In genomic region chr17:21678826-21679225, GRCm38 (mm10) we compare ENCODE assay signal across 9 mouse cellular contexts. TPM values are rescaled to one million over a fixed set of nuclear protein-coding genes. Genes with fewer than 3 reads are reported as not detected.
DNase-seq lines count a peak whose midpoint lies in the region; ATAC-seq and TF ChIP-seq lines count a peak whose summit lies in the region.
"Not testable (repeated sequence)": the region's sequence is repeated elsewhere in the genome, so short reads cannot be mapped to it uniquely, and the experiment has no call there.
"Had no signal": no experiment of that assay in that cellular context is flagged by ENCODE, and none has a peak within 500 bp of the region (broad histone marks: within the 10 kb centered on the region; RNA-seq: fewer than 3 reads in every experiment).

No protein-coding gene starts in this region.

- TF ChIP-seq CTCF in MEL (IDR thresholded peaks at IDR 0.05 in 2 of 3, conservative IDR thresholded peaks at IDR 0.05 in 1 of 3; ENCODE audit: control insufficient read depth in 1 of 3, insufficient read depth in 1 of 3, low read depth in 2 of 3, low read length in 3 of 3, poor library complexity in 1 of 3, severe bottlenecking in 1 of 3) = not testable (repeated sequence)

- not testable (repeated sequence) for H3K36me3 ChIP-seq in MEL (ENCODE audit: control insufficient read depth in 1 of 2, insufficient read depth in 2 of 2, low read length in 2 of 2); embryonic facial prominence, embryonic 14.5 days (ENCODE audit: control insufficient read depth, insufficient read depth, low read length); hindbrain, embryonic 15.5 days; liver, embryonic 11.5 days (ENCODE audit: control insufficient read depth, insufficient read depth, low read length); liver, embryonic 16.5 days (ENCODE audit: control insufficient read depth, insufficient read depth); myocyte (ENCODE audit: control insufficient read depth, insufficient read depth)

- not testable (repeated sequence) for H3K27me3 ChIP-seq in MEL (ENCODE audit: control insufficient read depth in 1 of 2, insufficient read depth in 2 of 2, low read length in 2 of 2); embryonic facial prominence, embryonic 14.5 days (replicated peaks; ENCODE audit: control insufficient read depth, insufficient read depth, low read length); hindbrain, embryonic 15.5 days; liver, embryonic 11.5 days (replicated peaks; ENCODE audit: control insufficient read depth, insufficient read depth, low read length); liver, embryonic 16.5 days (ENCODE audit: control insufficient read depth, insufficient read depth, low read depth, low read length); myocyte (ENCODE audit: control insufficient read depth, insufficient read depth, insufficient read length)

- H3K9me3 ChIP-seq in MEL (replicated peaks; ENCODE audit: insufficient read depth, low read length); embryonic facial prominence, embryonic 14.5 days (ENCODE audit: control insufficient read depth, low read length); hindbrain, embryonic 15.5 days; liver, embryonic 11.5 days (ENCODE audit: control insufficient read depth, low read length); liver, embryonic 16.5 days (replicated peaks; ENCODE audit: control insufficient read depth, low read length): not testable (repeated sequence)

- H3K79me2 ChIP-seq in MEL (ENCODE audit: control insufficient read depth, insufficient read depth, low read length, poor library complexity); myocyte (ENCODE audit: control insufficient read depth, insufficient read depth): not testable (repeated sequence)

- TF ChIP-seq EP300 in MEL (IDR thresholded peaks at IDR 0.05; ENCODE audit: low read depth in 1 of 2, low read length in 2 of 2) = peak in 1 of 2 experiments; percentile 28; a peak in 1 of 4 replicates

- 38% methylated on average over 1 of the region's 1 CpGs for WGBS in embryonic facial prominence, embryonic 14.5 days
- WGBS in hindbrain, embryonic 15.5 days = 19% methylated on average over 1 of the region's 1 CpGs
- 7% methylated on average over 1 of the region's 1 CpGs for WGBS in liver, embryonic 11.5 days
- WGBS in liver, embryonic 16.5 days (ENCODE audit: insufficient replicate concordance) = 5% methylated on average over 1 of the region's 1 CpGs

- TF ChIP-seq RAD21 in MEL (IDR thresholded peaks at IDR 0.05; ENCODE audit: low read depth, low read length) = not testable (repeated sequence)

- not testable (repeated sequence) for H3ac ChIP-seq in myocyte (ENCODE audit: control insufficient read depth, insufficient read length)

- not testable (repeated sequence) for H3K4me3 ChIP-seq in MEL (ENCODE audit: control insufficient read depth in 1 of 2, insufficient read depth in 1 of 2, low read depth in 2 of 2, low read length in 2 of 2); hindbrain, embryonic 15.5 days; liver, embryonic 16.5 days (ENCODE audit: low read depth, low read length)
- H3K4me3 ChIP-seq in embryonic facial prominence, embryonic 14.5 days (ENCODE audit: low read depth, low read length) = peak overlapping the region; percentile 47; the same call in 1 of the 2 replicates
- peak overlapping the region; percentile 7; the same call in 1 of the 2 replicates for H3K4me3 ChIP-seq in liver, embryonic 11.5 days (ENCODE audit: low read depth, low read length)
- peak overlapping the region; percentile 24 for H3K4me3 ChIP-seq in myocyte

- DNase-seq in MEL (ENCODE audit: low read depth, low spot score); embryonic facial prominence, embryonic 14.5 days (ENCODE audit: low spot score); liver, embryonic 11.5 days (ENCODE audit: low spot score): not testable (repeated sequence)

- H3K27ac ChIP-seq in MEL (ENCODE audit: control insufficient read depth, low read depth, low read length); embryonic facial prominence, embryonic 14.5 days (replicated peaks; ENCODE audit: low read depth, low read length); hindbrain, embryonic 15.5 days (replicated peaks); liver, embryonic 11.5 days (ENCODE audit: low read depth, low read length): not testable (repeated sequence)
- H3K27ac ChIP-seq in liver, embryonic 16.5 days (ENCODE audit: low read length) = peak overlapping the region; percentile 1; the same call in 1 of the 2 replicates

- H3K9ac ChIP-seq in MEL (ENCODE audit: control insufficient read depth, low read depth, low read length, poor library complexity, severe bottlenecking); embryonic facial prominence, embryonic 14.5 days (ENCODE audit: low read depth, low read length); hindbrain, embryonic 15.5 days; liver, embryonic 11.5 days (ENCODE audit: low read depth, low read length); liver, embryonic 16.5 days (ENCODE audit: low read depth, low read length): not testable (repeated sequence)

- H3K4me2 ChIP-seq in embryonic facial prominence, embryonic 14.5 days (ENCODE audit: low read depth, low read length) = not testable (repeated sequence)
- H3K4me2 ChIP-seq in hindbrain, embryonic 15.5 days = 0 out of 2 replicates have a peak overlapping the region, but pooled peaks have one; percentile 78
- peak overlapping the region; percentile 77 for H3K4me2 ChIP-seq in liver, embryonic 11.5 days
- peak overlapping the region; percentile 71 for H3K4me2 ChIP-seq in liver, embryonic 16.5 days (ENCODE audit: low read depth, low read length)
- peak overlapping the region; percentile 84 for H3K4me2 ChIP-seq in myocyte (ENCODE audit: low read depth)

- not testable (repeated sequence) for TF ChIP-seq POLR2A in MEL (IDR thresholded peaks at IDR 0.05; ENCODE audit: control insufficient read depth in 1 of 2, insufficient read depth in 1 of 2, low read depth in 1 of 2, low read length in 2 of 2, poor library complexity in 1 of 2); myocyte (IDR thresholded peaks at IDR 0.05; ENCODE audit: insufficient read length, low read depth)

- ATAC-seq in embryonic facial prominence, embryonic 14.5 days (ENCODE audit: low read depth); hindbrain, embryonic 15.5 days (ENCODE audit: low FRiP score, low read depth): not testable (repeated sequence)
- ATAC-seq in granulocyte monocyte progenitor cell, adult 5-6 weeks (replicated peaks; ENCODE audit: poor library complexity, severe bottlenecking) = peak; percentile 1; the same call in 1 of the 2 replicates
- ATAC-seq in liver, embryonic 11.5 days (replicated peaks; ENCODE audit: low FRiP score) = peak; percentile 65
- ATAC-seq in liver, embryonic 16.5 days (ENCODE audit: low read depth) = peak; percentile 27

- not testable (repeated sequence) for H3K4me1 ChIP-seq in MEL (ENCODE audit: control insufficient read depth in 1 of 2, insufficient read depth in 2 of 2, low read length in 2 of 2); embryonic facial prominence, embryonic 14.5 days (ENCODE audit: control insufficient read depth, insufficient read depth, low read length); hindbrain, embryonic 15.5 days (replicated peaks); liver, embryonic 11.5 days (replicated peaks; ENCODE audit: control insufficient read depth, insufficient read depth, low read length); liver, embryonic 16.5 days (ENCODE audit: control insufficient read depth, low read depth, low read length)

RNA-seq across cellular contexts. Expression of gene Gm10226, which starts 12.8 kb away (rescaled TPM):
- 2.0 and 3.2 TPM in 2 replicates for total RNA-seq in MEL (2012; rRNA removed)
- polyA plus RNA-seq in MEL (2012; ENCODE audit: insufficient read depth in 1 of 2, insufficient read length in 2 of 2, low read depth in 1 of 2, low replicate concordance in 2 of 2, missing spikeins in 1 of 2) = 1 to 10 TPM in 1 of 2 experiments, not detected in 1; 1.1 TPM
- polyA plus RNA-seq in embryonic facial prominence, embryonic 14.5 days (2014; fragmentation: Nextera tagmentation; extraction: Ambion mirVana) = 6.6 and 8.8 TPM in 2 replicates
- not detected in 2 replicates for total RNA-seq in granulocyte monocyte progenitor cell, adult 5-6 weeks (2014; fragmentation: Nextera tagmentation)
- 16.5 and 36.7 TPM in 2 replicates for total RNA-seq in granulocyte monocyte progenitor cell, adult 5-6 weeks (2017)
- polyA plus RNA-seq in hindbrain, embryonic 15.5 days (2015; fragmentation: Nextera tagmentation; extraction: Ambion mirVana) = 14.3 and 17.4 TPM in 2 replicates
- 6.1 and 8.7 TPM in 2 replicates for polyA plus RNA-seq in liver, embryonic 11.5 days (2014; fragmentation: Nextera tagmentation; extraction: Ambion mirVana)
- polyA plus RNA-seq in liver, embryonic 16.5 days (2015; fragmentation: Nextera tagmentation; extraction: Ambion mirVana) = 2.6 and 4.6 TPM in 2 replicates
- polyA plus RNA-seq in myocyte (2012; fragmentation: generic; extraction: Trizol) = not detected
- total RNA-seq: midbrain, postnatal 0 days had no signal
- polyA plus RNA-seq: large intestine, adult 2 months had no signal

RNA-seq across cellular contexts. Expression of gene Zfp983, which starts 28.4 kb away (rescaled TPM):
- 0.98 and 1.5 TPM in 2 replicates for total RNA-seq in MEL (2012; rRNA removed)
- polyA plus RNA-seq in MEL (2012; ENCODE audit: insufficient read depth in 1 of 2, insufficient read length in 2 of 2, low read depth in 1 of 2, low replicate concordance in 2 of 2, missing spikeins in 1 of 2) (1 to 10 TPM in 1 of 2 experiments, not detected in 1; 1.0 TPM), myocyte (2012; fragmentation: generic; extraction: Trizol) (0.44 TPM)
- polyA plus RNA-seq in embryonic facial prominence, embryonic 14.5 days (2014; fragmentation: Nextera tagmentation; extraction: Ambion mirVana) = 4.8 and 5.0 TPM in 2 replicates
- total RNA-seq in granulocyte monocyte progenitor cell, adult 5-6 weeks (2014; fragmentation: Nextera tagmentation) = 1.7 and 2.1 TPM in 2 replicates
- 2.7 and 3.9 TPM in 2 replicates for total RNA-seq in granulocyte monocyte progenitor cell, adult 5-6 weeks (2017)
- polyA plus RNA-seq in hindbrain, embryonic 15.5 days (2015; fragmentation: Nextera tagmentation; extraction: Ambion mirVana) = 11.8 and 12.3 TPM in 2 replicates
- polyA plus RNA-seq in liver, embryonic 11.5 days (2014; fragmentation: Nextera tagmentation; extraction: Ambion mirVana) = 3.4 and 3.9 TPM in 2 replicates
- polyA plus RNA-seq in liver, embryonic 16.5 days (2015; fragmentation: Nextera tagmentation; extraction: Ambion mirVana) = 0.91 and 1.5 TPM in 2 replicates

RNA-seq across cellular contexts. Expression of gene Zfp760, which starts 28.7 kb away (rescaled TPM):
- 2.2 and 2.5 TPM in 2 replicates for total RNA-seq in MEL (2012; rRNA removed)
- polyA plus RNA-seq in MEL (2012; ENCODE audit: insufficient read depth in 1 of 2, insufficient read length in 2 of 2, low read depth in 1 of 2, low replicate concordance in 2 of 2, missing spikeins in 1 of 2) (1 to 10 TPM in 1 of 2 experiments, not detected in 1; 2.5 TPM), myocyte (2012; fragmentation: generic; extraction: Trizol) (0.76 TPM)
- 13.4 and 13.7 TPM in 2 replicates for polyA plus RNA-seq in embryonic facial prominence, embryonic 14.5 days (2014; fragmentation: Nextera tagmentation; extraction: Ambion mirVana)
- total RNA-seq in granulocyte monocyte progenitor cell, adult 5-6 weeks (2014; fragmentation: Nextera tagmentation) = 5.5 and 7.0 TPM in 2 replicates
- 5.4 and 6.7 TPM in 2 replicates for total RNA-seq in granulocyte monocyte progenitor cell, adult 5-6 weeks (2017)
- 11.0 and 12.2 TPM in 2 replicates for polyA plus RNA-seq in hindbrain, embryonic 15.5 days (2015; fragmentation: Nextera tagmentation; extraction: Ambion mirVana)
- polyA plus RNA-seq in liver, embryonic 11.5 days (2014; fragmentation: Nextera tagmentation; extraction: Ambion mirVana) = 9.7 and 9.9 TPM in 2 replicates
- polyA plus RNA-seq in liver, embryonic 16.5 days (2015; fragmentation: Nextera tagmentation; extraction: Ambion mirVana) = 3.4 and 3.7 TPM in 2 replicates

RNA-seq across cellular contexts. Expression of gene Zfp229, which starts 51.8 kb away (rescaled TPM):
- 2.6 and 2.7 TPM in 2 replicates for total RNA-seq in MEL (2012; rRNA removed)
- polyA plus RNA-seq in MEL (2012; ENCODE audit: insufficient read depth in 1 of 2, insufficient read length in 2 of 2, low read depth in 1 of 2, low replicate concordance in 2 of 2, missing spikeins in 1 of 2) (1 to 10 TPM in 1 of 2 experiments, not detected in 1; 2.3 TPM), myocyte (2012; fragmentation: generic; extraction: Trizol) (0.54 TPM)
- polyA plus RNA-seq in embryonic facial prominence, embryonic 14.5 days (2014; fragmentation: Nextera tagmentation; extraction: Ambion mirVana) = 6.1 and 6.9 TPM in 2 replicates
- total RNA-seq in granulocyte monocyte progenitor cell, adult 5-6 weeks (2014; fragmentation: Nextera tagmentation) = 2.3 and 5.6 TPM in 2 replicates
- 5.2 and 5.6 TPM in 2 replicates for total RNA-seq in granulocyte monocyte progenitor cell, adult 5-6 weeks (2017)
- polyA plus RNA-seq in hindbrain, embryonic 15.5 days (2015; fragmentation: Nextera tagmentation; extraction: Ambion mirVana) = 9.8 and 10.0 TPM in 2 replicates
- polyA plus RNA-seq in liver, embryonic 11.5 days (2014; fragmentation: Nextera tagmentation; extraction: Ambion mirVana) = 5.1 and 5.8 TPM in 2 replicates
- 1.7 and 1.8 TPM in 2 replicates for polyA plus RNA-seq in liver, embryonic 16.5 days (2015; fragmentation: Nextera tagmentation; extraction: Ambion mirVana)
